Mouse (Mus musculus) ES-Bruce4 (cell line): Measurements from ENCODE around the gene Fbxo21.

Experiments
- CTCF ChIP-seq: IDR thresholded peaks from one replicate; pipeline ENCODE4 v1.8.1; 2011; ENCODE audit warnings: low read depth, low read length
- POLR2A ChIP-seq: IDR thresholded peaks from one replicate; pipeline ENCODE4 v1.8.1; 2011; ENCODE audit warnings: low read length; ENCODE audit not compliant: insufficient read depth

GRCm38 (mm10) chr5:117955675-117956420 lies 20.7 kb upstream of the Fbxo21 start:
- TF ChIP-seq CTCF (peak; percentile 58), POLR2A (no peak)
